17 mouse cellular contexts compared by ENCODE assay signal in genomic region chr7:143509566-143509965, GRCm38 (mm10). TPM values are rescaled to one million over a fixed set of nuclear protein-coding genes. Genes with fewer than 3 reads are reported as not detected.
"Had no signal": no experiment of that assay in that cellular context is flagged by ENCODE, and none has a peak within 500 bp of the region (broad histone marks: within the 10 kb centered on the region; RNA-seq: fewer than 3 reads in every experiment).

No protein-coding gene starts in this region.

- H3K4me3 ChIP-seq: intestine, embryonic 15.5 days; layer of hippocampus, adult 2 months; limb, embryonic 12.5 days; liver, embryonic 13.5 days; lung, embryonic 15.5 days; midbrain, embryonic 13.5 days; myocyte; neural tube, embryonic 15.5 days had no signal

- ATAC-seq: intestine, embryonic 15.5 days; liver, postnatal 0 days; midbrain, embryonic 13.5 days had no signal

- H3K9ac ChIP-seq: intestine, embryonic 15.5 days; limb, embryonic 12.5 days; liver, embryonic 13.5 days; liver, postnatal 0 days; lung, embryonic 15.5 days; midbrain, embryonic 13.5 days; neural tube, embryonic 15.5 days had no signal

- H3K9me3 ChIP-seq: intestine, embryonic 15.5 days; limb, embryonic 12.5 days; liver, embryonic 13.5 days; lung, embryonic 15.5 days; midbrain, embryonic 13.5 days; neural tube, embryonic 15.5 days had no signal

- H3K27me3 ChIP-seq: intestine, embryonic 15.5 days had no signal

- DNase-seq: liver; liver, embryonic 13.5 days; liver, postnatal 0 days; lung, postnatal 14 days; right cerebral cortex, adult 18-20 months; right cerebral cortex, postnatal 25 days; thymus, postnatal 36 days had no signal

- H3K4me2 ChIP-seq: intestine, embryonic 15.5 days; limb, embryonic 12.5 days; liver, embryonic 13.5 days; lung, embryonic 15.5 days; midbrain, embryonic 13.5 days; neural tube, embryonic 15.5 days had no signal

- H3K27ac ChIP-seq: intestine, embryonic 15.5 days; layer of hippocampus, adult 2 months; limb, embryonic 12.5 days; liver, embryonic 13.5 days; lung, embryonic 15.5 days; macrophage; midbrain, embryonic 13.5 days; neural tube, embryonic 15.5 days had no signal

- H3K4me1 ChIP-seq: intestine, embryonic 15.5 days; limb, embryonic 12.5 days; lung, embryonic 15.5 days; midbrain, embryonic 13.5 days; neural tube, embryonic 15.5 days had no signal

RNA-seq across cellular contexts. Expression of gene Phlda2, which starts 6.6 kb away (rescaled TPM):
- total RNA-seq: layer of hippocampus, adult 2 months; layer of hippocampus, postnatal 10 days; left cerebral cortex, postnatal 36 days had no signal
- polyA plus RNA-seq: macrophage, myocyte had no signal
